Mouse (Mus musculus) lung, adult 2 months (tissue): ENCODE measurements around the gene Snrpg. TPM values are rescaled to one million over a fixed set of nuclear protein-coding genes. Genes with fewer than 3 reads are reported as not detected.

Experiments used
- DNase-seq: peaks from one replicate; pipeline ENCODE4 v3.0.0; 2022
- H3K4me1 ChIP-seq: fragments of 200-500 bp; 2 replicates; pipeline ENCODE4 v1.6.1; 2011; ENCODE audit warnings: low read length; ENCODE audit not compliant: control insufficient read depth, insufficient read depth
- H3K4me3 ChIP-seq: fragments of 200-500 bp; replicated peaks from 2 replicates; pipeline ENCODE3; 2011; ENCODE audit warnings: low read depth, mild to moderate bottlenecking, control low read depth, low read length; ENCODE audit errors: extremely low read depth
- CTCF ChIP-seq: fragments of 200-500 bp; IDR thresholded peaks from 2 replicates; pipeline ENCODE4 v1.5.1; 2011; ENCODE audit warnings: mild to moderate bottlenecking, low read length, control low read depth; ENCODE audit not compliant: insufficient read depth
- POLR2A ChIP-seq: fragments of 200-500 bp; IDR thresholded peaks from 2 replicates; pipeline ENCODE4 v1.6.1; 2011; ENCODE audit warnings: low read depth, mild to moderate bottlenecking, control low read depth, low read length, borderline replicate concordance; ENCODE audit errors: extremely low read depth
- WGBS: fragments of 180-500 bp; shearing (Covaris S2); methylation state at CpG from one replicate; pipeline ENCODE4 v1.1.7; 2018; 5-methylcytosine and 5-hydroxymethylcytosine counted together
- polyA plus RNA-seq: library from polyadenylated mRNA; depleted of rRNA; stranded (reverse); fragments of >200 nt; gene quantifications from 2 replicates; pipeline ENCODE4 v1.2.3, GENCODE M21; 2012

The Snrpg gene
- polyA plus RNA-seq, 1 experiment: 36.8 TPM

GRCm38 (mm10) chr6:86382551-86382950 lies 11.4 kb downstream of the Snrpg start:
- Histone ChIP-seq H3K4me3 (no peak overlapping the region), H3K4me1 (no peaks in the 10 kb centered on the region)
- TF ChIP-seq POLR2A (no peak), CTCF (no peak)
- DNase-seq: no peak

- TF ChIP-seq POLR2A (no peak), CTCF (no peak)
- no peak for DNase-seq
- WGBS: 44% methylated on average over 16 of the region's 16 CpGs
- H3K4me3 ChIP-seq: no peak overlapping the region
- no peaks in the 10 kb centered on the region for H3K4me1 ChIP-seq
Observed at GRCm38 (mm10) chr6:86383370-86383769, 12.3 kb downstream of the Snrpg start.

- no peak for DNase-seq
- no peak for TF ChIP-seq CTCF
- no peak for TF ChIP-seq POLR2A
- whole genome bisulfite sequencing: 60% methylated on average over 4 of the region's 4 CpGs
- no peaks in the 10 kb centered on the region for H3K4me1 ChIP-seq
- H3K4me3 ChIP-seq: no peak overlapping the region
Observed at GRCm38 (mm10) chr6:86384692-86385091, 13.6 kb downstream of the Snrpg start.

GRCm38 (mm10) chr6:86385362-86386104 lies 14.4 kb downstream of the Snrpg start:
- DNase-seq: no peak
- 73% methylated on average over 5 of the region's 5 CpGs for WGBS
- Histone ChIP-seq H3K4me3 (no peak overlapping the region), H3K4me1 (no peaks in the 10 kb centered on the region)
- TF ChIP-seq POLR2A: no peak
- no peak for TF ChIP-seq CTCF

GRCm38 (mm10) chr6:86387313-86387712 lies 16.2 kb downstream of the Snrpg start:
- WGBS: 82% methylated on average over 12 of the region's 12 CpGs
- TF ChIP-seq POLR2A: no peak
- TF ChIP-seq CTCF: no peak
- H3K4me1 ChIP-seq: no peaks in the 10 kb centered on the region
- no peak overlapping the region for H3K4me3 ChIP-seq
- no peak for DNase-seq

- DNase-seq: no peak
- TF ChIP-seq POLR2A: no peak
- TF ChIP-seq CTCF: no peak
- Histone ChIP-seq H3K4me3 (no peak overlapping the region), H3K4me1 (no peaks in the 10 kb centered on the region)
- 68% methylated on average over 18 of the region's 18 CpGs for WGBS
Observed at GRCm38 (mm10) chr6:86388461-86388860, 17.4 kb downstream of the Snrpg start.

DNA sequence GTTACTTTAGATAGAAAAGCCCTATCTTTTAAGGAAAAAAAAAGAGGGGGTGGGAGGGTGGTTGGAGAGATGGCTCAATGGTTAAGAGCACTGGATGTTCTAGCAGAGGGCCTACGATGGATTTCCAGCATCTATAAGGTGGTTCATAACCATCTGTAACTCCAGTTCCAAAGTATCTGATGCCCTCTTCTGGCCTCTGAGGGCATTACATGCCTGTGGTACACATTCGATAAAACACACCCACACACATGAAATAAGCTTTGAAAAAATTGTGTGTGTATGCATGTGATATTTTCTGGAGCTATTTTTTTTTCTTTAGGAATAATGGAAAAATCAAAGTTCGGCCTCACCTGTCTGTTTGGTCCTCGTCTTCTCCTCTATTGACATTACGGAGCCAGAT lies 20.2 kb downstream of the Snrpg start:
- H3K4me3 ChIP-seq: no peak overlapping the region
- no peak for TF ChIP-seq POLR2A
- TF ChIP-seq CTCF: no peak
- no peaks in the 10 kb centered on the region for H3K4me1 ChIP-seq
- no peak for DNase-seq
- 94% methylated on average over 5 of the region's 5 CpGs for WGBS

GRCm38 (mm10) chr6:86393187-86393586 lies 22.1 kb downstream of the Snrpg start:
- DNase-seq: no peak
- Histone ChIP-seq H3K4me1 (0 out of 2 replicates have a peak, but pooled peaks cover 3% of the 10 kb centered on the region), H3K4me3 (no peak overlapping the region)
- TF ChIP-seq CTCF (no peak), POLR2A (no peak)
- WGBS: 100% methylated on average over 1 of the region's 1 CpGs

GRCm38 (mm10) chr6:86394078-86394720 lies 23.1 kb downstream of the Snrpg start:
- no peak for TF ChIP-seq POLR2A
- no peak for TF ChIP-seq CTCF

DNA sequence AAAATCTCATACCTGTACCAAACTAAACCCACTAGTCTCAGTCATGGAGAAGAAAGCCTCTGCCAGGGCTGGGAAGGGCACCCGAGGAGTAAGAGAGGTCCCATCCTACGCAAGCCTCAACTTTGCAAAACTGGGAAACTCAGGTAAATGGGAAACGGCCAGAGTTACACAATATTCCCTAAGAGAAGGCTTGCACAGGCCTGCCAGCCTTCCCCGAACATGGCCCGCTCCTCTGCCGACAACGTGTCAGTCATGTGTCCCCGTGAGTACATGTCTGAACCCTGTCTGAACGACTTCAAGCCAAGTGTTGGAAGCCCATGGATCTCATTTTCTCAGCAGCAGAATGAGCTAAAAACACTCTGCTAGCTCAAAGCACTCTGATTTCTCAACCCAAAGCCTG lies 23.9 kb downstream of the Snrpg start:
- WGBS: 88% methylated on average over 9 of the region's 9 CpGs
- H3K4me3 ChIP-seq: no peak overlapping the region
- 0 out of 2 replicates have a peak, but pooled peaks cover 3% of the 10 kb centered on the region for H3K4me1 ChIP-seq
- no peak for DNase-seq
- TF ChIP-seq POLR2A (no peak), CTCF (no peak)

More at GRCm38 (mm10) chr6:86394078-86394720, 23.1 kb downstream of the Snrpg start:
- no peak for DNase-seq
- WGBS: 83% methylated on average over 17 of the region's 17 CpGs
- Histone ChIP-seq H3K4me3 (no peak overlapping the region), H3K4me1 (0 out of 2 replicates have a peak, but pooled peaks cover 3% of the 10 kb centered on the region)
